In genomic region chr10:80621940-80622660, GRCm38 (mm10) we compare ENCODE assay signal across 7 mouse cellular contexts. TPM values are rescaled to one million over a fixed set of nuclear protein-coding genes. Genes with fewer than 3 reads are reported as not detected.
A peak's percentile ranks its signal among the peaks of the same experiment; 100 is the strongest.
DNase-seq lines count a peak whose midpoint lies in the region; ATAC-seq lines count a peak whose summit lies in the region.

No protein-coding gene starts in this region.

- H3K4me3 ChIP-seq in intestine, embryonic 16.5 days (ENCODE audit: low read length), result peak overlapping the region; percentile 86
- H3K4me3 ChIP-seq in midbrain, embryonic 11.5 days (ENCODE audit: low read depth, low read length), result peak overlapping the region; percentile 90

- intact Hi-C loops in left cerebral cortex, postnatal 36 days (cut with DNase I), result loop anchor here (2.0 kb wide), 3 partner anchors 35 to 55 kb away; partner anchors contain the start of genes Btbd2 and Klf16

- peak overlapping the region; percentile 71 for H3K4me2 ChIP-seq in intestine, embryonic 16.5 days (ENCODE audit: low read depth, low read length)
- H3K4me2 ChIP-seq in midbrain, embryonic 11.5 days, result peak overlapping the region; percentile 98

- H3K9me3 ChIP-seq in intestine, embryonic 16.5 days (ENCODE audit: control insufficient read depth, low read length), result no peaks in the 10 kb centered on the region
- no peaks in the 10 kb centered on the region for H3K9me3 ChIP-seq in midbrain, embryonic 11.5 days (ENCODE audit: control insufficient read depth, low read length)

- peak; percentile 99 for DNase-seq in adrenal gland, adult 8-10 months
- peak; percentile 99 for DNase-seq in embryo, embryonic 9.5 days (ENCODE audit: extremely low spot score)
- peak; percentile 96 to 99 for DNase-seq in gastrocnemius, postnatal 4 days (ENCODE audit: low spot score in 2 of 2)
- DNase-seq in left cerebral cortex, postnatal 36 days (ENCODE audit: low spot score in 2 of 2), result peak; percentile 99 to 100
- peak; percentile 100 for DNase-seq in midbrain, embryonic 11.5 days (ENCODE audit: low spot score, missing footprints)
- peak; percentile 100 for DNase-seq in skeletal muscle tissue, adult 2 months (ENCODE audit: low read depth, low spot score)

- no peaks in the 10 kb centered on the region for H3K27me3 ChIP-seq in intestine, embryonic 16.5 days (replicated peaks; ENCODE audit: control insufficient read depth, insufficient read depth, low read length)
- H3K27me3 ChIP-seq in midbrain, embryonic 11.5 days (ENCODE audit: control insufficient read depth, insufficient read depth, low read length), result no peaks in the 10 kb centered on the region

- under 1% methylated on average over 64 of the region's 64 CpGs for WGBS in intestine, embryonic 16.5 days
- WGBS in midbrain, embryonic 11.5 days, result 0% methylated on average over 64 of the region's 64 CpGs

- peak; percentile 95 for ATAC-seq in intestine, embryonic 16.5 days
- peak; percentile 96 for ATAC-seq in midbrain, embryonic 11.5 days (ENCODE audit: low FRiP score)

- H3K36me3 ChIP-seq in intestine, embryonic 16.5 days (ENCODE audit: control insufficient read depth, insufficient read depth, low read length), result no peaks in the 10 kb centered on the region
- no peaks in the 10 kb centered on the region for H3K36me3 ChIP-seq in midbrain, embryonic 11.5 days (ENCODE audit: control insufficient read depth, insufficient read depth, low read length)

- H3K27ac ChIP-seq in intestine, embryonic 16.5 days (ENCODE audit: low read length), result peak overlapping the region; percentile 97
- H3K27ac ChIP-seq in midbrain, embryonic 11.5 days (ENCODE audit: low read depth, low read length), result peak overlapping the region; percentile 93

- peak overlapping the region; percentile 92 for H3K9ac ChIP-seq in intestine, embryonic 16.5 days (ENCODE audit: low read depth, low read length)
- peak overlapping the region; percentile 90 for H3K9ac ChIP-seq in midbrain, embryonic 11.5 days (ENCODE audit: low read length)

- peaks cover 38% of the 10 kb centered on the region for H3K4me1 ChIP-seq in intestine, embryonic 16.5 days (ENCODE audit: control insufficient read depth, insufficient read depth, low read length)
- H3K4me1 ChIP-seq in midbrain, embryonic 11.5 days (ENCODE audit: control insufficient read depth, insufficient read depth, low read length), result peaks cover 20% of the 10 kb centered on the region

RNA-seq across cellular contexts. Expression of gene Csnk1g2, which starts 0.5 kb away (rescaled TPM):
- 100 to 1,000 TPM; 157 to 173 (median 165) TPM for total RNA-seq in adrenal gland, adult 8-10 months (2022)
- total RNA-seq in gastrocnemius, postnatal 4 days (2021), result 100 to 1,000 TPM; 167 to 169 TPM
- polyA plus RNA-seq in intestine, embryonic 16.5 days (2015; fragmentation: Nextera tagmentation; extraction: Ambion mirVana), result 15.1 and 22.2 TPM in 2 replicates
- total RNA-seq in left cerebral cortex, postnatal 36 days (2021), result 100 to 1,000 TPM; 208 to 256 TPM
- polyA plus RNA-seq in midbrain, embryonic 11.5 days (2014; fragmentation: Nextera tagmentation; extraction: Ambion mirVana), result 73.6 and 86.9 TPM in 2 replicates

RNA-seq across cellular contexts. Expression of gene Gm49322, which starts 16.3 kb away (rescaled TPM):
- 1 to 10 TPM; 1.0 to 4.8 (median 3.5) TPM for total RNA-seq in adrenal gland, adult 8-10 months (2022)
- 1 to 10 TPM; 1.1 to 1.7 TPM for total RNA-seq in gastrocnemius, postnatal 4 days (2021)
- 3.3 and 4.0 TPM in 2 replicates for polyA plus RNA-seq in intestine, embryonic 16.5 days (2015; fragmentation: Nextera tagmentation; extraction: Ambion mirVana)
- 1 to 10 TPM; 2.6 to 3.6 TPM for total RNA-seq in left cerebral cortex, postnatal 36 days (2021)
- polyA plus RNA-seq in midbrain, embryonic 11.5 days (2014; fragmentation: Nextera tagmentation; extraction: Ambion mirVana), result 1.9 and 2.2 TPM in 2 replicates

RNA-seq across cellular contexts. Expression of gene Adat3, which starts 19.4 kb away (rescaled TPM):
- 1 to 10 TPM; 1.8 to 4.7 (median 2.9) TPM for total RNA-seq in adrenal gland, adult 8-10 months (2022)
- total RNA-seq in gastrocnemius, postnatal 4 days (2021), result 1 to 10 TPM; 3.0 to 3.2 TPM
- polyA plus RNA-seq in intestine, embryonic 16.5 days (2015; fragmentation: Nextera tagmentation; extraction: Ambion mirVana), result 8.4 and 9.4 TPM in 2 replicates
- total RNA-seq in left cerebral cortex, postnatal 36 days (2021), result 1 to 10 TPM; 1.7 to 4.0 TPM
- polyA plus RNA-seq in midbrain, embryonic 11.5 days (2014; fragmentation: Nextera tagmentation; extraction: Ambion mirVana), result 5.4 and 6.9 TPM in 2 replicates

RNA-seq across cellular contexts. Expression of gene Scamp4, which starts 19.4 kb away (rescaled TPM):
- 10 to 100 TPM; 58.7 to 79.9 (median 70.3) TPM for total RNA-seq in adrenal gland, adult 8-10 months (2022)
- total RNA-seq in gastrocnemius, postnatal 4 days (2021), result 10 to 100 TPM; 27.4 to 27.9 TPM
- 125 and 127 TPM in 2 replicates for polyA plus RNA-seq in intestine, embryonic 16.5 days (2015; fragmentation: Nextera tagmentation; extraction: Ambion mirVana)
- 10 to 100 TPM; 40.1 to 45.1 TPM for total RNA-seq in left cerebral cortex, postnatal 36 days (2021)
- polyA plus RNA-seq in midbrain, embryonic 11.5 days (2014; fragmentation: Nextera tagmentation; extraction: Ambion mirVana), result 60.2 and 62.3 TPM in 2 replicates

RNA-seq across cellular contexts. Expression of gene Abhd17a, which starts 32.0 kb away (rescaled TPM):
- total RNA-seq in adrenal gland, adult 8-10 months (2022), result 100 to 1,000 TPM in 1 of 4 experiments, 10 to 100 TPM in 3; 97.0 to 101 (median 97.8) TPM
- total RNA-seq in gastrocnemius, postnatal 4 days (2021), result 10 to 100 TPM; 79.7 to 81.6 TPM
- polyA plus RNA-seq in intestine, embryonic 16.5 days (2015; fragmentation: Nextera tagmentation; extraction: Ambion mirVana), result 63.1 and 79.7 TPM in 2 replicates
- total RNA-seq in left cerebral cortex, postnatal 36 days (2021), result 100 to 1,000 TPM; 181 to 238 TPM
- polyA plus RNA-seq in midbrain, embryonic 11.5 days (2014; fragmentation: Nextera tagmentation; extraction: Ambion mirVana), result 90.8 and 109 TPM in 2 replicates

Comparison
In these comparisons a context has a peak if more than half of its experiments do, and no peak if none do; other contexts are left out.
1. Peak in every context shown above with its lines: DNase-seq, ATAC-seq, H3K4me3 ChIP-seq and H3K27ac ChIP-seq.